Mouse (Mus musculus) cerebellum, postnatal 25 days (tissue): ENCODE results near the gene Nat9.

ENCODE experiments used
- DNase-seq, 2 experiments: peaks; one replicate each; pipeline ENCODE4 v3.0.0; 2021; ENCODE audit warnings: mixed read lengths in 2 of 2

Gene Nat9

GRCm38 (mm10) chr11:115153088-115153487, 34.6 kb downstream of the Nat9 start:
- DNase-seq: no peak

- DNase-seq: peak; percentile 86 to 90
Observed at GRCm38 (mm10) chr11:115151755-115152429, 35.8 kb downstream of the Nat9 start.

- DNase-seq: no peak
Observed at GRCm38 (mm10) chr11:115150741-115151254, 36.9 kb downstream of the Nat9 start.

GRCm38 (mm10) chr11:115147813-115148212, 39.8 kb downstream of the Nat9 start:
- no peak for DNase-seq

- DNase-seq: no peak
Observed at GRCm38 (mm10) chr11:115141970-115142369, 45.7 kb downstream of the Nat9 start.

GRCm38 (mm10) chr11:115138597-115139262, 48.9 kb downstream of the Nat9 start:
- DNase-seq: no peak

GRCm38 (mm10) chr11:115133800-115134199, 53.9 kb downstream of the Nat9 start, which contains the start of gene Cd300lf:
TSS of gene Cd300lf (minus strand) at chr11:115133992.
- no peak for DNase-seq
